Mouse (Mus musculus): Measurements from ENCODE around the gene Dhx16. TPM values are rescaled to one million over a fixed set of nuclear protein-coding genes. Genes with fewer than 3 reads are reported as not detected.

The Dhx16 gene
- polyA plus RNA-seq, 1 experiment from 2014 or later = 36.8 TPM

DNA sequence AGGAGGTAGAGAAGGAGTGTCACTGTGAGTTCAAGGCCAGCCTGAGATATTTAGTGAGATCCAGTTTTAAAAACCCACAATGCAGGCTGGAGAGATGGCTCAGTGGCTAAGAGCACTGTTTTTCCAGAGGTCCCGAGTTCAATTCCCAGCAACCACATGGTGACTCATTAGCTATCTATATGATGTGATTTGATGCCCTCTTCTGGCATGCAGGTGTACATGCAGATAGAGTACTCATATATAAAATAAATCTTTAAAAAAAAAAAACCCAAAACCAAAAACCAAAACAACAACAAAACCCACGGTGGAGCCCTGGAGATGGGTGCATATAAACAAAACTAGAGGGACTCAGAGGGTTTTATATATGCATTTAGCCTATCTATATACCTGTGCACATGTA lies 28.0 kb downstream of the Dhx16 start:
- Histone ChIP-seq H3K27me3 (no peaks in the 10 kb centered on the region), H3K4me2 (no peak overlapping the region), H3K9me3 (no peaks in the 10 kb centered on the region), H3K36me3 (peaks cover 60% of the 10 kb centered on the region), H3K27ac (no peak overlapping the region), H3K4me1 (peaks cover 27% of the 10 kb centered on the region), H3K9ac (no peak overlapping the region), H3K4me3 (no peak overlapping the region)
- no peak for ATAC-seq (ENCODE audit: insufficient number of reproducible peaks, low FRiP score, low TSS enrichment, low read depth)
- 80% methylated on average over 2 of the region's 2 CpGs for WGBS

DNA sequence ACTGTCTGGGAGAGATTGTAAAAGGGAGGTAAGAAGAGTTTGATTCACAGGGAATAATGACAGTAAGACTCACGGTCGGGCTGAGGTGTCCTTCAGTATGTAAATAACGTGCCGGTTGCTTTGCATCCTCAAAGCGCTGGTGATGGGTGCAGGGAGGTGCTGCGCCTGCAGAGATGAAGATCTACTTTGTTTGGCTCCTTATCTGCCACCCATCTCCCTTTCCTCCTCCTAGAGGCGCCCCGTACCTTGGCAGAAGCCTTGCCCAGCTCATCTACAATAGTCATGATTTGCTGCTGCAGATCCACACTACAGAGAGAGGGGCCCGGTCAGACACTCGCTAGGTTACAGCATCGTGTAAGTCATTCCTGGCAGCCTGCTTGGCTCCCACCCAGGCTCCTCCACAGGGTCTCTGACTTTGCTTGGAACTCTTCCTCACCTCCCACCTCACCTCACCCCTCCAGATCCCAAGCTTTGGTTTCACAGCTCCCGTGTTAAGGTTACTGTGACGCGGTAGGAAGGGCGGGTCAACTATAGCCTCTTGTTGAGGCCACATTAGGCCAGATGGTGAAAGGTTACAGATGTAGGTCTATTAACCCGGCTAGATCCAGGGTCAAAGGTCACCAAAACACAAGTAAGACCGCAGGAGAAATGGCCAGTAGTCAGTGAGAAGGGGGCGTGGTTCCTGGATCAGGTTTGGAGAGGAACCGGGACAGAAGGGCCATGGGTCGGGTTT lies 29.7 kb downstream of the Dhx16 start:
- Histone ChIP-seq H3K36me3 (peaks cover 64% of the 10 kb centered on the region), H3K27ac (peak overlapping the region; percentile 71)
- ATAC-seq (ENCODE audit: insufficient number of reproducible peaks, low FRiP score, low TSS enrichment, low read depth) = peak; percentile 26; the same call in 1 of the 2 replicates

DNA sequence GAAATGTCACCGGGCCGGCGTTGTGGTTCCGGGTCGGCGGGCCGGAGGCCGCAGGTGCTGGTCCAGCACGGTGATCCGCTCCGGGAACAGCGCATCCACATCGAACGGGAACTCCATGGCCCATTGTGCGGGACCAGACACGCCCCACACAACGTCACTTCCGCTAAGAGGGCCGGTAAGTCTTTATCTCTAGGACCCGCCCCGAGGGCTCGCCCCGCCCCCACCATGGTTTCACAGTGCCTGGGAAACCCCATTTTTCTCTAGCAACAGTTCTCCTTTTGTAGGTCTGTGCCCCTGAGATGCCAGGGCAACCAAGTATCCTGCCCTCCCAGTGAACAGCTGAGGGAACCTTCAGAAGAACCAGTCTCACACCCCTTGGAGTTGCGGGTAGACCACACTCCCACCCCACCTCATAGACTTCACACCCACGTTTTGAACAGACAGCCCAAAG lies 30.3 kb downstream of the Dhx16 start, which contains the start of gene Atat1:
Atat1 (minus strand) TSS at position 157 of the 451 bp plus-strand sequence.
- H3K4me1 ChIP-seq = peaks cover 25% of the 10 kb centered on the region
- WGBS = 3% methylated on average over 25 of the region's 25 CpGs
- H3K9me3 ChIP-seq = no peaks in the 10 kb centered on the region
- peaks cover 59% of the 10 kb centered on the region for H3K36me3 ChIP-seq
- peak within 1 kb of the TSS; percentile 76 for H3K9ac ChIP-seq
- peak; percentile 87 for ATAC-seq (ENCODE audit: insufficient number of reproducible peaks, low FRiP score, low TSS enrichment, low read depth)
- peak within 1 kb of the TSS; percentile 71 for H3K27ac ChIP-seq
- H3K27me3 ChIP-seq = no peaks in the 10 kb centered on the region
- peak within 1 kb of the TSS; percentile 81 for H3K4me2 ChIP-seq
- H3K4me3 ChIP-seq = peak within 1 kb of the TSS; percentile 69

More for the DNA sequence above, 29.7 kb downstream of the Dhx16 start:
- WGBS = 19% methylated on average over 20 of the region's 20 CpGs
- H3K4me1 ChIP-seq = peaks cover 24% of the 10 kb centered on the region
- peak overlapping the region; percentile 81 for H3K4me2 ChIP-seq
- H3K27me3 ChIP-seq = no peaks in the 10 kb centered on the region
- H3K4me3 ChIP-seq = peak overlapping the region; percentile 69
- peak overlapping the region; percentile 76 for H3K9ac ChIP-seq
- no peaks in the 10 kb centered on the region for H3K9me3 ChIP-seq

DNA sequence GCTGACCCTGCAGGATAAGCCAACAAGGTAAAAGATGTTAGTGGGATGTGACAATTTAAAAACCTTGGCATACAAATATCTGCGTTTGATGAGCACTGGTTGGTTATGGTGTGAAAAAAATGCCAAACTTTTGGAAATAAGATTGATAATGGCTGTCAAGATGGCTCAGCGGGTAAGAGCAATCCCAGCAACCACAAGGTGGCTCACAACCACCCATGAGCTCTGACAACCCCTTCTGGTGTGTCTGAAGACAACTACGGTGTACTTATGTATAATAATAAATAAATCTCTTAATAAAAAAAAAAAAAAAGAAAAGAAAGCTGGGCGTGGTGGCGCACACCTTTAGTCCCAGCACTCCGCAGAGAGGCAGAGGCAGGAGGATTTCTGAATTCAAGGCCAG lies 35.4 kb downstream of the Dhx16 start:
- H3K27ac ChIP-seq = no peak overlapping the region
- 81% methylated on average over 6 of the region's 6 CpGs for WGBS
- no peaks in the 10 kb centered on the region for H3K9me3 ChIP-seq
- H3K36me3 ChIP-seq = peaks cover 28% of the 10 kb centered on the region
- H3K4me1 ChIP-seq = peaks cover 18% of the 10 kb centered on the region
- no peak overlapping the region for H3K9ac ChIP-seq
- H3K4me3 ChIP-seq = peak overlapping the region; percentile 71
- no peaks in the 10 kb centered on the region for H3K27me3 ChIP-seq
- H3K4me2 ChIP-seq = peak overlapping the region; percentile 69
- no peak for ATAC-seq (ENCODE audit: insufficient number of reproducible peaks, low FRiP score, low TSS enrichment, low read depth)

DNA sequence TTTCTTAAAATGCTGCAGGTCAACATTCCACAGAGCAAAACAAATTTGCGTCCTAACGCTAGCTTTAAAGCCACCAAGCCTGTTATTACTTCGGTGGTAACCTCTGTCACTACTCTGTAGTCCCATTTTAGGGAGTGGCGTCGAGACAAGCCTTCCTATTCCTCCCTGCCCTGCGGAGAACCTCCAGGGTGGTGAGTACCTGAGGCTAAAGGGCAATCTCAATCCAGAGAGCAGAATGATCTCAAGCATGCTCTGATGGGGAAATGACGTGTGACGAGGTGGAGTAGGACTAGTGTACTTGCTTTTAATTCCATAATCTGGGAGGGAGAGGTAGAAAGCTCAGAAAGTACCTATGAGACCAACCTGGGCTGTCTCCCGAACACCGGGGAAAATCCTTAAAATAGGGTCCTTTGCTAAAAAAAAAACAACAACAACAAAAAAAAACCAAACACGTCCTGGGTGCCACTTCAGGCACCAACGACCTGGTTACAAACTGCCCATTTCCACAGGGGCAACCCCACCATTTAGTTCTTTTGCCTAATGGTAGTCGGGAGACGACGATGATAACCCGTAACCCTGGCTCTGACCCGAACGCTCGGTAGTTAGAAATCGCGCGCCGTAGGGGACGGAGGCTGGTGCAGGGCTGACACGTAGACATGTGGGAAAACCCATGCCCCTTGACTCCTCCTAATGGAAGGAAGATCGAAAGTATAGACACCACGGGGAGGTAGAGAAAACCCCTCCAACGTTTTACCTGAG lies 36.1 kb downstream of the Dhx16 start:
- Histone ChIP-seq H3K4me3 (peak overlapping the region; percentile 71), H3K4me1 (peaks cover 24% of the 10 kb centered on the region), H3K27me3 (no peaks in the 10 kb centered on the region), H3K9me3 (no peaks in the 10 kb centered on the region), H3K36me3 (peaks cover 28% of the 10 kb centered on the region), H3K9ac (peak overlapping the region; percentile 48), H3K27ac (peak overlapping the region; percentile 96), H3K4me2 (peak overlapping the region; percentile 69)
- ATAC-seq (ENCODE audit: insufficient number of reproducible peaks, low FRiP score, low TSS enrichment, low read depth) = no peak
- WGBS = 2% methylated on average over 28 of the region's 28 CpGs

DNA sequence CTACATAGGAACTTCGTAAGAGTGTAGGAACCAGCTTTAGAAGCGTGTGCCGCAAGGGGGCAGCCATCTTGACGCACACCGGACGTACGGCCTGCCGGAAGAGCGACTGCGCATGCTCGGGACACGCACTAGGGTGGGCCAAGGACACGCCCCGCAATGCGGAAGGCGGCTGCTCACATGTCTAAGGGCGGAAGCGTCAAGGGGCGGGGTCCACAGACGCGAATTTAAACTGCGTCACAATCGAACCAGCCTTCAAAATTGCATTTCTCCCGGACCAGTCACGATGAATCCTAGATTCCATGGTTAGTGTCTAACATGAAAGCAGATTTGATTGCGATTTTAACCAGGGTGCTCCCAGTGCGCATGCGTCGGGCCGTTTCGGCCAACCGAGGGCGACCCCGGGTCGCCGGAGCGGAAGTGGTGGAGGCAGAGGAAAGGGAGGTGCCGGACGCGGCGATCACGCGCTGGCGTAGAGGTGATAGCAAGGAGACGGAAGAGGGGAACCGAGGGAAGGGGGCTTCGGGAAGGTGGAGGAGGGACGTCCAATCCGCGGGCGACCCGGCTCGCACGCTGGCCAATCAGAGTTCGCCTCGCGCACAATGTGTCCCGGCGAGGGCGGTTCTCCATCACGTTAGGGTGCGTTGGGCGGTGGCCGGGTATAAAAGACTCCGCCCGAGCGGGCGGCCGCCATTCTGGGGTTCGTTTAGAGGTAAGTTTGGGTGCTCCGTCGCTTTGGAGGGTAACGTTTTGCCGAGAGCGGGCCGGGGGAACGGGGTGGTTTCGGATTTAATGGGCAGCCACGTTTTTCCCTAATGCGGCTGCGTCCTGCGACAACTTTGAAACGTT lies 36.9 kb downstream of the Dhx16 start, which contains the start of the genes Mrps18b and Ppp1r10:
Mrps18b (minus strand) TSS at position 93 of the 846 bp plus-strand sequence.
Ppp1r10 (plus strand) TSS at position 138 of the 846 bp plus-strand sequence.
- Histone ChIP-seq H3K36me3 (peaks cover 20% of the 10 kb centered on the region), H3K9me3 (no peaks in the 10 kb centered on the region), H3K27me3 (no peaks in the 10 kb centered on the region), H3K4me1 (peaks cover 24% of the 10 kb centered on the region), H3K4me3 (peak within 1 kb of the TSS; percentile 71), H3K4me2 (peak within 1 kb of the TSS; percentile 69), H3K27ac (peak within 1 kb of the TSS; percentile 96), H3K9ac (peak within 1 kb of the TSS; percentile 85)
- ATAC-seq (ENCODE audit: insufficient number of reproducible peaks, low FRiP score, low TSS enrichment, low read depth) = peak; percentile 96
- under 1% methylated on average over 83 of the region's 83 CpGs for WGBS

DNA sequence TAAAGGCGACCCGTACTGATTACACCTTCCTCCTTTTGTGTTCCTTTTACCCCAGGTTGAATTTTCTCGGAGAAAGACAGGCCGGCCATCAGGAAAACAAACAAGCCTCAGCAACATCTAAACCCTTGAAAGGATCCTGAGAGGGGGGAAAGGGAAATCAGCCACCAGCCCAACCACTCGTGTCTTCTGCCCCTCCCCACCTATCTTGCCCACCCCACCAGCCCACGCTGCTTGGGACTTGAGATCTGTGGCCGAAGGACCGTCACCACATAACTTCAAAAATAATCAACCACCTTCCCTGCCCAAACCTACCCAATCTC lies 37.5 kb downstream of the Dhx16 start:
- H3K27ac ChIP-seq = peak overlapping the region; percentile 96
- H3K36me3 ChIP-seq = peaks cover 20% of the 10 kb centered on the region
- H3K4me2 ChIP-seq = peak overlapping the region; percentile 64
- H3K4me1 ChIP-seq = peaks cover 24% of the 10 kb centered on the region
- no peak for ATAC-seq (ENCODE audit: insufficient number of reproducible peaks, low FRiP score, low TSS enrichment, low read depth)
- peak overlapping the region; percentile 85 for H3K9ac ChIP-seq
- H3K4me3 ChIP-seq = peak overlapping the region; percentile 71
- H3K27me3 ChIP-seq = no peaks in the 10 kb centered on the region
- WGBS = 0% methylated on average over 8 of the region's 8 CpGs
- H3K9me3 ChIP-seq = no peaks in the 10 kb centered on the region

DNA sequence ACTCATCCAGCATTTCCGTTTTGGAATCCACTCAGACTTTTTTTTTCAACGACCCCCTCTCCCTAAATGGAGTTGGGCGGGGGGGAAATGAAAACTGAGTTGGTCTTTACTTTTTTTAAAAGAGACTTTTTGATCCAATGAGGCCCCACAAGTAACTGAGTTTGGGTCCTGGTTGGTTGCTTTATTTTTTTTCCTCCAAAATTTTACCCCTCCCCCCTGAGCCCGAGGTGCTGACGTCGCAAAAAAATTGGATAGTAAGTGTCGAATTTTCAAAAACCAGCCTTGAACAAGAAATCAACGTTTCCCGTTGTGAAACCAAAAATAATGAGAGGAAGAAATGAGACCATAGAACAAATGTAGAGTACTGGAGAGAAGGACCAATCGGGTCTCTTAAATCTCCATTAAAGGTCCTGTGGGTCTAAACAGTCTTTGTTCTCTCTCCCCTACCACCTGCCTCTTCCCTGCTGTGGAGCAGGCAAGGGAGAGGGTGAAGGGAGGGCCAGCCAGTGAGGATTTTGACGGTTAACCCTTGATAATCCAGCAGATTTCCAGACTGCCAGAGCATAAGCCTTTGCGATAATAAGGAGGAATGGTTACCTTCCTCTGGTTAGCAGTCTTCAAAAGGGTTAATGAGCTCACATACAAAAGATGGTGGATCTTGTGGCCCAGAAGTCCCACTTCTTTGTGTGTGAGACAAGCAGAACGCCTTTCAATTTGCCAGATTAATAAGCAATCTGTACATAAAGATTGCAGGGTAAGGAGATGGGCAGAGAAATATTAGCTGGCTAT lies 38.0 kb downstream of the Dhx16 start:
- no peaks in the 10 kb centered on the region for H3K27me3 ChIP-seq
- H3K36me3 ChIP-seq = peaks cover 14% of the 10 kb centered on the region
- H3K4me3 ChIP-seq = peak overlapping the region; percentile 71
- peak overlapping the region; percentile 64 for H3K4me2 ChIP-seq
- peak overlapping the region; percentile 96 for H3K27ac ChIP-seq
- ATAC-seq (ENCODE audit: insufficient number of reproducible peaks, low FRiP score, low TSS enrichment, low read depth) = no peak
- H3K4me1 ChIP-seq = peaks cover 24% of the 10 kb centered on the region
- peak overlapping the region; percentile 85 for H3K9ac ChIP-seq
- no peaks in the 10 kb centered on the region for H3K9me3 ChIP-seq
- under 1% methylated on average over 13 of the region's 13 CpGs for WGBS

DNA sequence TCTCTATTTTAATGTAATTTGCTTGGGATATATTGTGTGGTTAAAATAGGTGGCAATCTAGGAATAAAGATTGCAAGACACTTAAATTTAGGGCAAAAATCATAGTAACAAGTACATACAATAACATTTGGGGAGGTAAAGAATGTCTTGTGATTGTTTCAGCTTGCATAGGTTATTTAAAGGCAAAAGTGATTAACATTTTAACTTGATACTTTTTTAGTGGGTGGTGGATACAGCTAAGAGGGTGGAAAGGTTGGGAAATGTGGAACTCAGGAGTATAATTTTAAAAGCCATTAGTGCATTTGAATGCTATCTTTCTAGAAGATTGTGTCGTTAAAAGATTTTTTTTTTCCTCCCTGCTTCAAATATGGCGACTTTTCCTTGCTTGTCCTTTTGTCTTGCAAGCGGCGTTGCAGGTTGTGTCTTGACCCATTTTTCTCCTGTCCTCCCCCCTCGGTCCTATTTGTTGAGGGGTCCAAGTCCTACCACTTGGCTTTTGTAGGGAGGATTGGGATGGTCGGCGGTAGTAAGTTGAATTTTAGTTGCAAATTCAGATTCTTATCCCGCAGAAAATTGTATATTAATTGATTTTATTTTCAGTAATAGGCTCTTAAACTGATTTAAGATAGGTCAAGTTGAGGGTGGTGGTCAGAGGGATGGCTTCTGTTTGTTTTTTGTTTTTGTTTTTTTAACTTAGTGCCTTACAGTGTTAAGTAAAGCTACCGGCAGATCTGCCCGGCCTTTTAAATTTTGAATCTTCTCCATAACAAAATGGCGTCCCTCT lies 38.8 kb downstream of the Dhx16 start:
- ATAC-seq (ENCODE audit: insufficient number of reproducible peaks, low FRiP score, low TSS enrichment, low read depth) = no peak
- H3K4me2 ChIP-seq = peak overlapping the region; percentile 64
- peak overlapping the region; percentile 85 for H3K9ac ChIP-seq
- H3K27me3 ChIP-seq = no peaks in the 10 kb centered on the region
- H3K4me1 ChIP-seq = peaks cover 24% of the 10 kb centered on the region
- no peaks in the 10 kb centered on the region for H3K9me3 ChIP-seq
- H3K4me3 ChIP-seq = peak overlapping the region; percentile 71
- peak overlapping the region; percentile 96 for H3K27ac ChIP-seq
- WGBS = 0% methylated on average over 11 of the region's 11 CpGs
- peaks cover 12% of the 10 kb centered on the region for H3K36me3 ChIP-seq

DNA sequence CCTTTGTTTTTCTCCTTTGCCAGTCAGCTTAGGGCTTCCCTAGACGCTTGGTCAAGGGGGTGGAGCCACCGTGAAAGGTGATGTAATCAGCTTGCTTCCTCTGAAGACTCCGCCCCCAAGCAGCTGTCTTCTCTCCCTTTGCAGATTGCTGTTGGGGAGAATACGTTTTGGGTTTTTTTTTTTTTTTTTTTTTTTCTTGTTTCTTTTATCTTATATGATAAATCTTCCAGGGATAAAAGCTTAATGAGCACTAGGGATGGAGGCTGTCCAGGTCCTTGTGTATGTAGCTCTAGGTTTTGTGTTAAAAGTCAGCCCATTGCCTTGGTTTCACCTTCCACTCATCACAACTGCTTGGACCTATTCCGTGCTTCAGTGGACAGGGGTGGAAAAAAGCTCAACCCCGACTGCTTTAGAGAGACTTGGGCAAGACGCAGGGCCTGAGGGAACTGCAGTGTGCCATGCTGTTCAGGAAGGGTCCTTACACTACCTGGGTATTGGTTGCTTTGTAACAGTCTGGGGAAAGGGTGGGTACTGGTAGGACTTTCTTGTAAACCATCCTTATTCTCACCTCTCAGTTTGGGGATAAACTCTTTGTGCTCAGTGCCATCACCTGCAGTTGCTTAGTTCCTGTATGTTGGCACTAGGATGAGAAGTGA lies 39.6 kb downstream of the Dhx16 start:
- ATAC-seq (ENCODE audit: insufficient number of reproducible peaks, low FRiP score, low TSS enrichment, low read depth) = no peak

More for the DNA sequence above, 39.6 kb downstream of the Dhx16 start:
- peaks cover 15% of the 10 kb centered on the region for H3K36me3 ChIP-seq
- H3K4me1 ChIP-seq = peaks cover 24% of the 10 kb centered on the region
- no peaks in the 10 kb centered on the region for H3K9me3 ChIP-seq
- peak overlapping the region; percentile 44; the same call in 1 of the 2 replicates for H3K9ac ChIP-seq
- peak overlapping the region; percentile 71 for H3K4me3 ChIP-seq
- H3K27me3 ChIP-seq = no peaks in the 10 kb centered on the region
- peak overlapping the region; percentile 96 for H3K27ac ChIP-seq
- WGBS = 17% methylated on average over 7 of the region's 7 CpGs
- H3K4me2 ChIP-seq = peak overlapping the region; percentile 64

Data from limb, embryonic 15.5 days (tissue).